Mouse (Mus musculus) central nervous system, embryonic 11.5 days (tissue): ENCODE measurements around the gene CK137956. TPM values are rescaled to one million over a fixed set of nuclear protein-coding genes. Genes with fewer than 3 reads are reported as not detected.

Source experiments
- polyA plus RNA-seq: library from polyadenylated mRNA; depleted of rRNA; stranded (reverse); fragments of >200 nt; gene quantifications from 2 replicates; pipeline ENCODE4 v1.2.3, GENCODE M21; 2012; rRNA removed

Gene CK137956
- 0.27 and 0.34 TPM in 2 replicates for polyA plus RNA-seq

GRCm38 (mm10) chr4:127970901-127971868 is at the start of gene CK137956:
TSS of gene CK137956 (minus strand) at chr4:127970951.

GRCm38 (mm10) chr4:127987784-127988455 is 17.2 kb upstream of the CK137956 start, which contains the start of gene Csmd2:
TSS of gene Csmd2 (plus strand) at chr4:127987857.

Other genes with a start within 250 kb of the CK137956 start
- 4.2 and 5.1 TPM in 2 replicates for gene Csmd2, start 16.9 kb upstream of the CK137956 start, polyA plus RNA-seq